Mouse (Mus musculus) CD8-positive naive resting alpha-beta T cell, adult 57 days (primary cell): ENCODE data around the gene Abcc10. TPM values are rescaled to one million over a fixed set of nuclear protein-coding genes. Genes with fewer than 3 reads are reported as not detected.

Experiments used
- total RNA-seq: library from RNA; stranded (reverse); gene quantifications from one replicate; pipeline ENCODE4 v1.2.4, GENCODE M21; 2023

Abcc10 gene
- 14.4 TPM for total RNA-seq

GRCm38 (mm10) chr17:46327906-46328534 is at the start of gene Abcc10:
Abcc10 (minus strand) TSS chr17:46328352.

GRCm38 (mm10) chr17:46297364-46298219 is 30.6 kb downstream of the Abcc10 start, which contains the start of gene Dlk2:
Dlk2 (plus strand) TSS chr17:46297421.

GRCm38 (mm10) chr17:46282483-46283123 is 45.5 kb downstream of the Abcc10 start, which contains the start of gene Tjap1:
Tjap1 (minus strand) TSS chr17:46283026.

GRCm38 (mm10) chr17:46253452-46254084 is 74.6 kb downstream of the Abcc10 start, which contains the start of gene Lrrc73:
Lrrc73 (plus strand) TSS chr17:46253531.

Other genes starting within 250 kb of the Abcc10 start
- 67.6 TPM for gene Mrps18a, start 217.4 kb downstream of the Abcc10 start, total RNA-seq
- 1.4 TPM for gene Rsph9, start 184.1 kb downstream of the Abcc10 start, total RNA-seq
- 24.8 TPM for gene Mad2l1bp, start 174.8 kb downstream of the Abcc10 start, total RNA-seq
- 191 TPM for gene Gtpbp2, start 167.3 kb downstream of the Abcc10 start, total RNA-seq
- gene Polh, start 125.7 kb downstream of the Abcc10 start, total RNA-seq = 12.9 TPM
- gene Xpo5, start 125.6 kb downstream of the Abcc10 start, total RNA-seq = 35.8 TPM
- gene Polr1c, start 80.3 kb downstream of the Abcc10 start, total RNA-seq = 64.0 TPM
- gene Yipf3, start 80.3 kb downstream of the Abcc10 start, total RNA-seq = 91.2 TPM
- gene Lrrc73, start 74.8 kb downstream of the Abcc10 start, total RNA-seq = 1.4 TPM
- gene Tjap1, start 45.3 kb downstream of the Abcc10 start, total RNA-seq = 44.1 TPM
- gene Dlk2, start 30.9 kb downstream of the Abcc10 start, total RNA-seq = not detected
- gene Zfp318, start 55.4 kb upstream of the Abcc10 start, total RNA-seq = 56.7 TPM
- not detected for gene Crip3, start 100.6 kb upstream of the Abcc10 start, total RNA-seq
- gene Slc22a7, start 110.1 kb upstream of the Abcc10 start, total RNA-seq = not detected
- gene Ttbk1, start 159.3 kb upstream of the Abcc10 start, total RNA-seq = 0.18 TPM
- not detected for gene Dnph1, start 168.4 kb upstream of the Abcc10 start, total RNA-seq
- 20.4 TPM for gene Cul9, start 218.0 kb upstream of the Abcc10 start, total RNA-seq
- 66.8 TPM for gene Srf, start 227.8 kb upstream of the Abcc10 start, total RNA-seq